Mouse (Mus musculus): ENCODE measurements around the gene Sorbs1. TPM values are rescaled to one million over a fixed set of nuclear protein-coding genes. Genes with fewer than 3 reads are reported as not detected.
A peak's percentile ranks its signal among the peaks of the same experiment; 100 is the strongest.

The Sorbs1 gene
- polyA plus RNA-seq, 1 experiment from 2014 or later, result 152 TPM

DNA sequence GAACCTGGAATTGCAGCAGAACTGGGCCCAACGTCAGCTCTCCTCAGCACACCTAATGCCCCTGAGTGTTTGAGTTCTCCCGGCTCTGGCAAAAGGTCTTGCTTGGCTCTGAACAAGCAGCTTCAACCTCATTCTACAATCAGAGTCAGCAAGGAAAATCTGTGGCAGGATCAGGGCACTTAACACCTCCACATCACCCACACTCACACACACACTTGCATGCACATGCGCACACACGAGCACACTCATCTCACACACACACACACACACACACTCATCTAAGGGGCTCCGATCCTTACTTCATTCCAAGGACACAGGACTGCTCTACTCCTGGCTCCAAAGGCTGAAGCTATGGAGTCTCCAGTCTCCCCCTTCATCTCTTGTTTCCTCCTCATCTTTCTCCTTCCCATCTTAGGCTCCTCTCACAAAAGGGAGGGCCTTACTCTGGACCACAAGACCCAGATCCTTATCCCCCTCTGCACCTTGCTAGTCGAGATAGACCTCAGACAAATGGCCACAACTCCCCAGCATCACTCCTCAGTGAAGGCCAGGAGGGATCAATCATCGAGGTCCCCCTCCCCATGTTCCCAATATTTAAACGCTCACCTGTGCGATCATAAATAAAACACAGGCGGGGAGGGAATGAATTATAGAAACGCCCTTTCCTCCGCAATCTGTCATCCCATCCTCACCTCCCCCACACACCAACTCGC is 3.0 kb downstream of the Sorbs1 start:
- Histone ChIP-seq H3K27ac (ENCODE audit: low read length) (peak overlapping the region; percentile 97), H3K9me3 (replicated peaks; ENCODE audit: control insufficient read depth, low read length) (peaks cover 5% of the 10 kb centered on the region; the same call in 1 of the 2 replicates), H3K4me3 (ENCODE audit: low read length) (peak overlapping the region; percentile 94), H3K4me2 (ENCODE audit: low read depth, low read length) (peak overlapping the region; percentile 78), H3K4me1 (ENCODE audit: control insufficient read depth, insufficient read depth, low read length) (peaks cover 36% of the 10 kb centered on the region), H3K36me3 (ENCODE audit: control insufficient read depth, insufficient read depth) (peaks cover 2% of the 10 kb centered on the region; the same call in 1 of the 2 replicates), H3K9ac (ENCODE audit: low read length) (peak overlapping the region; percentile 95), H3K27me3 (ENCODE audit: control insufficient read depth, insufficient read depth, low read length) (no peaks in the 10 kb centered on the region)
- ATAC-seq (replicated peaks; ENCODE audit: extremely low read depth, insufficient read depth, low FRiP score), result no peak
- WGBS, result 67% methylated on average over 13 of the region's 13 CpGs

DNA sequence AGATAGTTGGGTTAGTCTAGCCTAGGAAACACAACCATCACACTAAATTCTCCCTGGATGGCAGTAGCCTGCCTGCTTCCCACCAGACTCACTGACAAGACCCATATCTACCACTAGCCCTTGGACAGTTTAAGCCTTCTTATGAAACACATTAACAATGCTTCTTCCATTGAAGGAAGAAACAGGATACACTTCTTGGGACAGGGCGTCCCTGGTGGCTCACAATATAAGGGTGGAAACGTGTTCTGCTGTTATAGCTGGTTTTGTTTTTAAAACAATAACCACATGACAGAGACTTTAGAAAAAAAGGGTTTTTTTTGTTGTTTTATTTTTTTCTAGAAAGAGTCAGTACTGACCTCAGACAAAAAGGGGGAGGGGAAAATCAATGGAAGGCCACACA is 4.3 kb downstream of the Sorbs1 start:
- peaks cover 5% of the 10 kb centered on the region; the same call in 1 of the 2 replicates for H3K9me3 ChIP-seq (replicated peaks; ENCODE audit: control insufficient read depth, low read length)
- H3K9ac ChIP-seq (ENCODE audit: low read length), result no peak overlapping the region
- H3K4me1 ChIP-seq (ENCODE audit: control insufficient read depth, insufficient read depth, low read length), result peaks cover 47% of the 10 kb centered on the region
- no peaks in the 10 kb centered on the region for H3K27me3 ChIP-seq (ENCODE audit: control insufficient read depth, insufficient read depth, low read length)
- ATAC-seq (replicated peaks; ENCODE audit: extremely low read depth, insufficient read depth, low FRiP score), result no peak
- no peak overlapping the region for H3K4me2 ChIP-seq (ENCODE audit: low read depth, low read length)
- H3K4me3 ChIP-seq (ENCODE audit: low read length), result no peak overlapping the region
- H3K36me3 ChIP-seq (ENCODE audit: control insufficient read depth, insufficient read depth), result peaks cover 2% of the 10 kb centered on the region; the same call in 1 of the 2 replicates
- peak overlapping the region; percentile 3; the same call in 1 of the 2 replicates for H3K27ac ChIP-seq (ENCODE audit: low read length)
- WGBS, result 67% methylated on average over 2 of the region's 2 CpGs

DNA sequence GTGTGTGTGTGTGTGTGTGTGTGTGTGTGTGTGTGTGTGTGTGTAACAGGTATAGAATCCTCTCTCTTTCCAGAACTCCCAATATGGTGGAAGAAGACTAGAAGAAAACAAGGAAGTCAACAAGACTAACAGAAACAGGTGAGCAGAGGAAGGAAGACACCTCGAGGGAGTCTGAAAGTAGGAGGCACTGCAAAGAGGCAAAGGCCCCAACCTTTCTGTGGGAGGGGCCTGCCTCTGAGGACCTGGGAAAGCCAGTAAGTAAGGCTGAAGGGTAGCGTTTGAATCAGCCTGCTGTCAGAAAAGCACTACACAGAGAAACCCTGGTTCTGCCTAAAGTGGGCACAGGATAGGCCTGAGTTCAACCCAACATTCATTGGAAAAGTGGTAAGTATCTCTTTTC is 4.7 kb downstream of the Sorbs1 start:
- no peak overlapping the region for H3K9ac ChIP-seq (ENCODE audit: low read length)
- no peak for ATAC-seq (replicated peaks; ENCODE audit: extremely low read depth, insufficient read depth, low FRiP score)
- peak overlapping the region; percentile 3; the same call in 1 of the 2 replicates for H3K27ac ChIP-seq (ENCODE audit: low read length)
- WGBS, result 46% methylated on average over 2 of the region's 2 CpGs
- H3K9me3 ChIP-seq (replicated peaks; ENCODE audit: control insufficient read depth, low read length), result peaks cover 5% of the 10 kb centered on the region; the same call in 1 of the 2 replicates
- H3K4me3 ChIP-seq (ENCODE audit: low read length), result no peak overlapping the region
- peaks cover 2% of the 10 kb centered on the region; the same call in 1 of the 2 replicates for H3K36me3 ChIP-seq (ENCODE audit: control insufficient read depth, insufficient read depth)
- no peaks in the 10 kb centered on the region for H3K27me3 ChIP-seq (ENCODE audit: control insufficient read depth, insufficient read depth, low read length)
- H3K4me1 ChIP-seq (ENCODE audit: control insufficient read depth, insufficient read depth, low read length), result peaks cover 47% of the 10 kb centered on the region
- no peak overlapping the region for H3K4me2 ChIP-seq (ENCODE audit: low read depth, low read length)

DNA sequence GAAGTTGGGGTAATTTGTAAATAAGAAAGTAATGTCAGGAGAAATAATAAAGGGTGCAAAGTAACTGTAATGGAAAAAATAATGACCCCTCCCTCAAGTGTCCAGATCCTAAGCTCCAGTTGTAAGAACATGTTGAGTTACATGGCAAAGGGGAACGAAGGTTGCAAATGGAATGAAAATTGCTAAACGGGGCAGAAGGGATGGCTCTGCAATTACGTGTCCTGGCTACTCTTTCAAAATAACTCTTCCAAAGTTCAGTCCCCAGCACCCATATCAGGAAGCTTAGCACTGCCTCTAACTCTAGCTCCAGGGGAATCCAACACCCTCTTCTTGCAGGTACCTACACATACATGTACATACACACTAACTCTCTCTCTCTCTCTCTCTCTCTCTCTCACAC is 6.6 kb downstream of the Sorbs1 start:
- H3K9me3 ChIP-seq (replicated peaks; ENCODE audit: control insufficient read depth, low read length), result peaks cover 5% of the 10 kb centered on the region; the same call in 1 of the 2 replicates
- H3K27ac ChIP-seq (ENCODE audit: low read length), result no peak overlapping the region
- ATAC-seq (replicated peaks; ENCODE audit: extremely low read depth, insufficient read depth, low FRiP score), result no peak
- no peak overlapping the region for H3K4me2 ChIP-seq (ENCODE audit: low read depth, low read length)
- H3K27me3 ChIP-seq (ENCODE audit: control insufficient read depth, insufficient read depth, low read length), result no peaks in the 10 kb centered on the region
- WGBS, result 93% methylated on average over 3 of the region's 3 CpGs
- H3K9ac ChIP-seq (ENCODE audit: low read length), result no peak overlapping the region
- peaks cover 41% of the 10 kb centered on the region for H3K4me1 ChIP-seq (ENCODE audit: control insufficient read depth, insufficient read depth, low read length)
- no peak overlapping the region for H3K4me3 ChIP-seq (ENCODE audit: low read length)
- peaks cover 2% of the 10 kb centered on the region; the same call in 1 of the 2 replicates for H3K36me3 ChIP-seq (ENCODE audit: control insufficient read depth, insufficient read depth)

DNA sequence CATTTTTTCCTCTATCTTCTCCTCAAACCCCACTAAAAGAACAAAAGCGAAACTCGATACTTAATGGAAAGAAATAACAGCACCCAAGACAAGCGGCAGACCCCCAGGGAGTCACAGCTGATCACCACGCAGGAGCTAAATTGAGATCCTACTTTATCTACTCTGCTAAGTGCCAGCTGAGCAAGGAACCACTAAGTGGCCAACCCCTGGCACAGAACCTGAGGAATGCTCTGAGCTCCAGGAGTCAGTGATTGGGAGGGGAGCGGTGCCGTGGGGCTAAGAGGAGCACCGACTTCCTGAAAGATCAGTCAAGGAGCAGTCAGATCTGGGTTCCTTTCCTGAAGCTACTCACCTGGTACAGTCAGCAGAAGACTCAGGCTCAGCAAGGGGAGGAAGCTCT is 9.2 kb downstream of the Sorbs1 start:
- Histone ChIP-seq H3K4me2 (ENCODE audit: low read depth, low read length) (peak overlapping the region; percentile 47), H3K27me3 (ENCODE audit: control insufficient read depth, insufficient read depth, low read length) (no peaks in the 10 kb centered on the region), H3K9ac (ENCODE audit: low read length) (peak overlapping the region; percentile 47; the same call in 1 of the 2 replicates), H3K4me3 (ENCODE audit: low read length) (no peak overlapping the region), H3K9me3 (replicated peaks; ENCODE audit: control insufficient read depth, low read length) (peaks cover 5% of the 10 kb centered on the region; the same call in 1 of the 2 replicates), H3K36me3 (ENCODE audit: control insufficient read depth, insufficient read depth) (peaks cover 2% of the 10 kb centered on the region; the same call in 1 of the 2 replicates), H3K4me1 (ENCODE audit: control insufficient read depth, insufficient read depth, low read length) (peaks cover 36% of the 10 kb centered on the region), H3K27ac (ENCODE audit: low read length) (peak overlapping the region; percentile 80)
- peak; percentile 72 for ATAC-seq (replicated peaks; ENCODE audit: extremely low read depth, insufficient read depth, low FRiP score)
- 50% methylated on average over 7 of the region's 7 CpGs for WGBS

DNA sequence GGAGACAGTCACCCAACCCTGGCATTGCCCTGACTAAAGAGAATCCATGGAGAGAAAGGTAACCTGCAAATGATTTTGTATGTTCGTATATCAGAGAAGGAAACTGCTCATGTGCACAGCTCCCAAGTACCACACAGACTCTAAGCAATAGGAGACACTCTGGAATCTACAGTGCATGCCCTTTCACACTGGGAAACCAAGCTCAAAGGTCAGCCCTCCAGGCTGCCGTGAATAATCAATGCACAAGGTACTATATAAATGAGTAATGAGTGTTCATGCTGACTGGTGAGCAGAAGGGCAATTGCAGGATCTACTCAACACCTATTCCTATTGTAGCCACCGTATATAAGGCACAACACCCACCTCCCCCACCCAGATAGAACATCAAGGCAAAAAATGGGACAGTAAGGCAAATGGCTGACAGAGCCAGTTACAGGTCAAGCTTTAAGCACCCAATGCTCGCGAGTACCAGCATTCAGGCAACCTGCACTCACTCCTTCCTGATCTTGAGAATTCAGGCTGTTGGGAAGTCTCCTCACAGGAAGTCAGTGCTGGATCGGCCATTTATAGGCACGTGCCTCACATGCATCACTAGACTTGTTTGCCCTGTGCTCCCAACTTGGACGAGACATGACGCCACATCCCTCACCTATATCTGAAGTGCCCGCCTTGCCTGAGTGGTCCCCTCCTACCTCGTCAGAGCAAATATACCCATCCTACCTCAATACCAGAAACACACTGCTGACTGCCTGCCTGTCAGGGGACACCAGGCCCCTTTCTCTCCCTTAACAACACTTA is 13.4 kb downstream of the Sorbs1 start:
- 73% methylated on average over 11 of the region's 11 CpGs for WGBS
- Histone ChIP-seq H3K4me1 (ENCODE audit: control insufficient read depth, insufficient read depth, low read length) (peaks cover 58% of the 10 kb centered on the region), H3K36me3 (ENCODE audit: control insufficient read depth, insufficient read depth) (no peaks in the 10 kb centered on the region), H3K27me3 (ENCODE audit: control insufficient read depth, insufficient read depth, low read length) (no peaks in the 10 kb centered on the region), H3K27ac (ENCODE audit: low read length) (peak overlapping the region; percentile 69; the same call in 1 of the 2 replicates), H3K4me3 (ENCODE audit: low read length) (no peak overlapping the region), H3K9ac (ENCODE audit: low read length) (no peak overlapping the region), H3K9me3 (replicated peaks; ENCODE audit: control insufficient read depth, low read length) (no peaks in the 10 kb centered on the region), H3K4me2 (ENCODE audit: low read depth, low read length) (no peak overlapping the region)
- no peak for ATAC-seq (replicated peaks; ENCODE audit: extremely low read depth, insufficient read depth, low FRiP score)

DNA sequence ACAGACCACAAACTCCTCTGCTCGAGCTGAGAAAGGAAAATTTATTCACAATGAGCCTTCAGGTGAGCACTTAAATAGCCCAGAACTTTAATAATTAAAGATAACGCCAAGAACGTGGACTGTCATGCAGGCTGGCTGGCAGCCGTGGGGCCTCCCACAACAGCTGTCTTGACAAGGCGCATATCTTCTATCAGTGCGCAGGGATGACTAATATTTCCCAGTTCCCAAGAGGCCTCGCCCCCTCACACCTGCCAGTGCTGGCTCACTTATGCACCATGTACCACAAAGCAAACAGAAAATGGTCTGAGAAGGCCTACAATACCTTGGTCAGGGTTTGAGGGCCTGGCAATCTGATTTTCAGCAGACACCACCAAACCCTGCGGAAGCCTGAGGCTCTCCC is 14.4 kb downstream of the Sorbs1 start:
- H3K4me2 ChIP-seq (ENCODE audit: low read depth, low read length), result peak overlapping the region; percentile 24
- H3K9ac ChIP-seq (ENCODE audit: low read length), result no peak overlapping the region; the same call in 1 of the 2 replicates
- 33% methylated on average over 8 of the region's 8 CpGs for WGBS
- H3K9me3 ChIP-seq (replicated peaks; ENCODE audit: control insufficient read depth, low read length), result no peaks in the 10 kb centered on the region
- ATAC-seq (replicated peaks; ENCODE audit: extremely low read depth, insufficient read depth, low FRiP score), result peak; percentile 79; the same call in 1 of the 2 replicates
- H3K4me1 ChIP-seq (ENCODE audit: control insufficient read depth, insufficient read depth, low read length), result peaks cover 60% of the 10 kb centered on the region
- H3K36me3 ChIP-seq (ENCODE audit: control insufficient read depth, insufficient read depth), result no peaks in the 10 kb centered on the region
- H3K4me3 ChIP-seq (ENCODE audit: low read length), result no peak overlapping the region
- peak overlapping the region; percentile 69 for H3K27ac ChIP-seq (ENCODE audit: low read length)
- H3K27me3 ChIP-seq (ENCODE audit: control insufficient read depth, insufficient read depth, low read length), result no peaks in the 10 kb centered on the region

DNA sequence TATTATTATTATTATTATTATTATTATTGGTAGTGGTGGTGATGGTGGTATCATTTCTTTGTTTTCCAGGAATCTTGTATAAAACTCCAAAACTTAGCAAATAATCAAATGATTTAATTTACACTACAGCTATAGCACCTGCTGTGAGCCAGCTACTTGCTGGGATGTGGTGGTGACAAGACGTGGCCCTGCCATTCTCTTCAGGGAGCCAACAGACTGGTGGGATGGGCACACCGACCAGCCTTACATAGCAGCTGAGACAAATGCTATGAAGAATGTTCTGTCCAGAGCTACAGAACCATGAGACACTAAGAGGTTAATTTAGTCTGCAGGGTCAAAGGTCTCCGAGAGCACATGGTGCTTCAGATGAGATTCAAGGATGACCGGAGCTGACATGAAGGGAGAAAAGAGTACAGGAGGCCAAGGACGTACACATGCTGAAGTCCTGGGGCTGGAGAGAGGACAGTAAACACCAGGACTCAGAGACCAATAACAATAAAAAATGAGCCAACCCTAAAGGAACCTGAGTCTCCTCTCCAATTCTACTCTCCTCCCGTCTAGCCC is 15.3 kb downstream of the Sorbs1 start:
- ATAC-seq (replicated peaks; ENCODE audit: extremely low read depth, insufficient read depth, low FRiP score), result no peak
- H3K4me1 ChIP-seq (ENCODE audit: control insufficient read depth, insufficient read depth, low read length), result peaks cover 65% of the 10 kb centered on the region

More for the DNA sequence above, 15.3 kb downstream of the Sorbs1 start:
- Histone ChIP-seq H3K27ac (ENCODE audit: low read length) (peak overlapping the region; percentile 69), H3K27me3 (ENCODE audit: control insufficient read depth, insufficient read depth, low read length) (no peaks in the 10 kb centered on the region), H3K4me3 (ENCODE audit: low read length) (no peak overlapping the region), H3K9ac (ENCODE audit: low read length) (no peak overlapping the region), H3K36me3 (ENCODE audit: control insufficient read depth, insufficient read depth) (no peaks in the 10 kb centered on the region), H3K4me2 (ENCODE audit: low read depth, low read length) (no peak overlapping the region), H3K9me3 (replicated peaks; ENCODE audit: control insufficient read depth, low read length) (no peaks in the 10 kb centered on the region)
- WGBS, result 82% methylated on average over 6 of the region's 6 CpGs
